Mouse (Mus musculus): ENCODE measurements around the gene Ackr4. TPM values are rescaled to one million over a fixed set of nuclear protein-coding genes. Genes with fewer than 3 reads are reported as not detected.
A peak's percentile ranks its signal among the peaks of the same experiment; 100 is the strongest.

Gene Ackr4
- polyA plus RNA-seq, 1 experiment from 2014 or later, result 0.80 TPM

DNA sequence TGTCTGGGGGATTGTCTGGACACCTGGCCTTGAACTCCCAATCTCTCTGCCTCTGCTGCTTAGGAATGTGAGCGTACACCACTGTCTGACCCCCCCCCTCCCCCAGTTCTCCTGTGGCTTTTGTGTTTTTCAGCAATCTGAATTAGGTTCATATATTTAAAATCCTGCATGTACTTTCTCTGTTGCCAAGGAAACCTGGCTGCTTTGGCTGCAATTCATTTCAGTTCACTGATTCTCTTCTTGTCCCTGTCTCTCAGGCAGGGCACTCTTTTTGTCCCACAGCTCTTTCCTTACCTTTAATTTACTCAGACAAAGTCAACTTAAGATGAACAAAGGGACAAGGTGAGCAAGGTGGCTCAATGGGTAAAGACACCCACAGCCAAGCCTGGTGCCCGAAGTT, 1.4 kb upstream of the Ackr4 start:
- no peak overlapping the region for H3K27ac ChIP-seq (replicated peaks; ENCODE audit: low read depth, low read length)
- 0 out of 2 replicates have a peak, but pooled peaks cover 8% of the 10 kb centered on the region for H3K4me1 ChIP-seq (ENCODE audit: control insufficient read depth, insufficient read depth, low read length)
- H3K4me2 ChIP-seq (ENCODE audit: low read length), result no peak overlapping the region; the same call in 1 of the 2 replicates
- no peaks in the 10 kb centered on the region for H3K27me3 ChIP-seq (ENCODE audit: control insufficient read depth, insufficient read depth, low read length)
- H3K36me3 ChIP-seq (ENCODE audit: control insufficient read depth, insufficient read depth, low read length), result no peaks in the 10 kb centered on the region
- peak; percentile 58 for DNase-seq
- no peaks in the 10 kb centered on the region for H3K9me3 ChIP-seq (ENCODE audit: control insufficient read depth, low read length)
- WGBS, result 39% methylated on average over 2 of the region's 2 CpGs
- no peak for ATAC-seq (ENCODE audit: low FRiP score, low TSS enrichment)
- H3K9ac ChIP-seq (replicated peaks; ENCODE audit: low read length), result no peak overlapping the region
- no peak overlapping the region for H3K4me3 ChIP-seq (replicated peaks; ENCODE audit: low read depth, low read length)

DNA sequence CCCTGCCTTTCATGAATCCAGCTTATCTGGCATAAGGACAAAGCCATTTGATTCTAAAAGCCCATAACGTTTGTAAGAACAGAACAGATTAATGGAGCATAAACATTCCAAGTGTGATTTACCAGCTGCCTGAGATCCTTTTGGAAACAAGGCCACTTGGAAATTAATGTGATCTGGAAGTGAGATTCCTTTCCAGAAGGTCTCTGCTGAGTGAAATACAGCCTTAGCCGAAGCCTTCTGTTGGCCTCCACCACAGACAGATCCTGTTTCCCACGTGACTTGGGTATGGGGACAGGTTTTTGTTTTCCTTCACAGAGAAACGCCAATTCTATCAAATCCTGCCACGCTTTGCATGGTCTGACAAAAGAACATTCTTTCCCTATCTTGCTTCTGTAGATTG, 3.1 kb downstream of the Ackr4 start:
- no peak for DNase-seq
- no peaks in the 10 kb centered on the region for H3K27me3 ChIP-seq (ENCODE audit: control insufficient read depth, insufficient read depth, low read length)
- WGBS, result 36% methylated on average over 5 of the region's 5 CpGs
- H3K4me1 ChIP-seq (ENCODE audit: control insufficient read depth, insufficient read depth, low read length), result 0 out of 2 replicates have a peak, but pooled peaks cover 8% of the 10 kb centered on the region
- no peak for ATAC-seq (ENCODE audit: low FRiP score, low TSS enrichment)
- H3K4me3 ChIP-seq (replicated peaks; ENCODE audit: low read depth, low read length), result no peak overlapping the region
- no peak overlapping the region for H3K4me2 ChIP-seq (ENCODE audit: low read length)
- no peak overlapping the region for H3K27ac ChIP-seq (replicated peaks; ENCODE audit: low read depth, low read length)
- no peaks in the 10 kb centered on the region for H3K36me3 ChIP-seq (ENCODE audit: control insufficient read depth, insufficient read depth, low read length)
- H3K9me3 ChIP-seq (ENCODE audit: control insufficient read depth, low read length), result no peaks in the 10 kb centered on the region
- no peak overlapping the region for H3K9ac ChIP-seq (replicated peaks; ENCODE audit: low read length)

DNA sequence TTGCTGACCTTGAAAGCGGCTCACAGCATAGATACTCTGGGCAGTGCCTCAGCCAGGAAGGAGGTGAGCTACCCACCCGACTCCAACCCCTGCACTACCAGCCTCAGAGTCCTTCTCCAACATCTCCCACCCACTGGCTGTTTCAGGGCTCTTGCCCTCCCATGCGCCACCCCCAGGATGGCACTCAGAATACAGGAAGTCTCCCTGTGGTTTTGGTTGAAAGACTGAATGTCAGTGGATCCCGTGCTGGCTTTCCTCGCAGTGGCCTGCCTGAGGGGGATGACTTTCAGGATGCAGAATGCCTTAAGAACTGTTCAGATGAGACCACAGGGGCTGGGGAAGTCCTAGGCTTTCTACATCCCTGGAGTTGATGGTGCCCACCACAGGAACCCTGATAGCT, 3.6 kb downstream of the Ackr4 start:
- H3K4me2 ChIP-seq (ENCODE audit: low read length), result no peak overlapping the region
- WGBS, result 75% methylated on average over 5 of the region's 5 CpGs
- no peaks in the 10 kb centered on the region for H3K9me3 ChIP-seq (ENCODE audit: control insufficient read depth, low read length)
- H3K27me3 ChIP-seq (ENCODE audit: control insufficient read depth, insufficient read depth, low read length), result no peaks in the 10 kb centered on the region
- ATAC-seq (ENCODE audit: low FRiP score, low TSS enrichment) (no peak), DNase-seq (no peak)
- no peak overlapping the region for H3K4me3 ChIP-seq (replicated peaks; ENCODE audit: low read depth, low read length)
- H3K9ac ChIP-seq (replicated peaks; ENCODE audit: low read length), result no peak overlapping the region
- H3K27ac ChIP-seq (replicated peaks; ENCODE audit: low read depth, low read length), result no peak overlapping the region
- H3K4me1 ChIP-seq (ENCODE audit: control insufficient read depth, insufficient read depth, low read length), result 0 out of 2 replicates have a peak, but pooled peaks cover 8% of the 10 kb centered on the region
- H3K36me3 ChIP-seq (ENCODE audit: control insufficient read depth, insufficient read depth, low read length), result no peaks in the 10 kb centered on the region

DNA sequence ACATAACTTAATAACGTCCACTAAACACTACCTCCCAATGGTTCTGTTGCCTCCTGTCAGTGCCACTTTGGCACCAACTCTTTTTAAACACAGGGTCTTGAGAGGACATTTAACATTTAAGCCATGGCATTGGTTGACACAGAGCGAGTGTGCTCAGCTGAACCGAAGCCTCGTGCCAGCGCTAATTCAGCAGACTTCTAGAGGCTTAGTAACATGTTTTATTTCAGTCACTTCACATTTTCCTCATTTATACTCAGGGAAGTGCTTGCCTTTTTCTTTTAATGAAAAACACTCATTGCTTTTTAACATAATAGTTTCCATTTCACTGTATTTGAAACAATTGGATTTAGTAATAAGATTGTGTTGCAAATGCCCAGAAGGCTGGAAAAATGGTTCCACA, 17.6 kb downstream of the Ackr4 start:
- Histone ChIP-seq H3K9me3 (ENCODE audit: control insufficient read depth, low read length) (no peaks in the 10 kb centered on the region), H3K9ac (replicated peaks; ENCODE audit: low read length) (no peak overlapping the region), H3K27me3 (ENCODE audit: control insufficient read depth, insufficient read depth, low read length) (no peaks in the 10 kb centered on the region), H3K36me3 (ENCODE audit: control insufficient read depth, insufficient read depth, low read length) (no peaks in the 10 kb centered on the region), H3K4me1 (ENCODE audit: control insufficient read depth, insufficient read depth, low read length) (no peaks in the 10 kb centered on the region), H3K4me2 (ENCODE audit: low read length) (no peak overlapping the region), H3K27ac (replicated peaks; ENCODE audit: low read depth, low read length) (no peak overlapping the region), H3K4me3 (replicated peaks; ENCODE audit: low read depth, low read length) (no peak overlapping the region)
- no peak for DNase-seq
- no peak for ATAC-seq (ENCODE audit: low FRiP score, low TSS enrichment)
- WGBS, result 91% methylated on average over 5 of the region's 5 CpGs

DNA sequence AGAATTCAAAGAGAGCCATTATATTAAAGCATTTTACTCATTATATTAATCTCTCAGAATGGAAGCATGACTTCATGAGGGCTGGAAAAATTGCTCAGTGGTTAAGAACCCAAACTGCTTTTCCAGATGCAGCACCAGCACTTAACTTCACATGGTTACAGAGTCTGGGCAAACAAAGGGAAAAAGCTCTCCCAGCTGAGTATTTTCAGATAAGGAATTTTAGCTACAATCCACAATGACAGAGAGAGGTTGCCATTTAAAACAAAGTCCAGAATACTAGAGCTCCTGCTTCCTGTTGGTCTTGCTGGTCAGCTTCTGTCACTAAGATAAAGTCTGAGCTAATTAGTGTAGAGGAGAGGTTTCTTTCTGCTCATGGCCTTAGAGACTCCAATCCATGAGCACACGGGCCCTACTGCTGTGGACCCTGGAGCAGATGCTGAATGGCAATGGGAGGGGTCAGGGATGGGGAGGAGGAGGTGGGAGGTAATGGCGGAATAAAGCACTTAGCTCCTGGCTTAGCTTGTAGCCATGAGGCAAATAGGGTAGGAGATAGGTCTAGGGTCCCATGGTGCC, 18.1 kb downstream of the Ackr4 start:
- H3K9ac ChIP-seq (replicated peaks; ENCODE audit: low read length), result no peak overlapping the region
- no peaks in the 10 kb centered on the region for H3K27me3 ChIP-seq (ENCODE audit: control insufficient read depth, insufficient read depth, low read length)
- H3K9me3 ChIP-seq (ENCODE audit: control insufficient read depth, low read length), result no peaks in the 10 kb centered on the region
- no peak overlapping the region for H3K4me2 ChIP-seq (ENCODE audit: low read length)
- no peaks in the 10 kb centered on the region for H3K36me3 ChIP-seq (ENCODE audit: control insufficient read depth, insufficient read depth, low read length)
- no peaks in the 10 kb centered on the region for H3K4me1 ChIP-seq (ENCODE audit: control insufficient read depth, insufficient read depth, low read length)
- DNase-seq (no peak), ATAC-seq (ENCODE audit: low FRiP score, low TSS enrichment) (no peak)
- H3K4me3 ChIP-seq (replicated peaks; ENCODE audit: low read depth, low read length), result no peak overlapping the region
- 74% methylated on average over 2 of the region's 2 CpGs for WGBS
- no peak overlapping the region for H3K27ac ChIP-seq (replicated peaks; ENCODE audit: low read depth, low read length)

DNA sequence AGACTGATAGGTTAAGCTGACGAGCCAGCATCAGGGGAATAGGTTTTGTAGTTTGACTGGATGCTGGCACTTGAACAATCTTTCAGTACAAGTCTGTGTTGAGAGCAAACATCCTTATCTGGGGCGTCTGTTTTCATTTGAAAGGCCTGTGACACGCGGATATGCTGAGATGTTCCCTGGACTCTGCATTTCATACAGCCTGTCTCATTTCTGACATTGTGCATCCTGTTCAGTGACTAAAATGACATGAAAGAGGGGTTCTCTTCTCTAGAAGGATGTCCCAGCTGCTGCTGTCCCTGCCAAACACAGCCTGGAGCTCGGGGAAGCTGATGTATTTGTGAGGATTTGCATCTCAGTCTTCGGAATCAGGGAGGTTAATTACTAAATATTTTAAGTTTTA, 19.3 kb downstream of the Ackr4 start:
- Histone ChIP-seq H3K4me1 (ENCODE audit: control insufficient read depth, insufficient read depth, low read length) (no peaks in the 10 kb centered on the region), H3K27ac (replicated peaks; ENCODE audit: low read depth, low read length) (no peak overlapping the region), H3K27me3 (ENCODE audit: control insufficient read depth, insufficient read depth, low read length) (no peaks in the 10 kb centered on the region), H3K36me3 (ENCODE audit: control insufficient read depth, insufficient read depth, low read length) (no peaks in the 10 kb centered on the region), H3K4me2 (ENCODE audit: low read length) (no peak overlapping the region), H3K9ac (replicated peaks; ENCODE audit: low read length) (no peak overlapping the region), H3K9me3 (ENCODE audit: control insufficient read depth, low read length) (no peaks in the 10 kb centered on the region), H3K4me3 (replicated peaks; ENCODE audit: low read depth, low read length) (no peak overlapping the region)
- 79% methylated on average over 6 of the region's 6 CpGs for WGBS
- DNase-seq, result no peak
- no peak for ATAC-seq (ENCODE audit: low FRiP score, low TSS enrichment)

DNA sequence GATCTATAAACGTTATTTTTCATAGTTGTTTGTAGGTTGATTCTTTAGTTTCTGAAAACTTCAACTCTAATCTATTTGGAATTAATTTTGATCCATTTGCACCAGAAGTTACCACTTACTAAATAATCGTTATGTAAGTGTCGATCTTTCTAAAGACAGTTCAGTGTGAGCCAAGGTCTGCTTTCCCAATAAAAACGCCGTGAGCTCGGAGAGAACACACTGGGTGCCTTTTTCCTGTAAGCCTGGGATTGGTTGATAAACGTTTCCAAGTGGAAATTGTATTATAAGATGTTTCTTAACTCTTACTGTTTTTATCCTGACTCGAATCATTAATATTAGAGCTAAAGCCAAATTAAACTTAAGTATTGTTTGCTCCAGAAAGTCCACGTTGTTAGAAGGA, 19.8 kb downstream of the Ackr4 start:
- DNase-seq (no peak), ATAC-seq (ENCODE audit: low FRiP score, low TSS enrichment) (no peak)
- WGBS, result 87% methylated on average over 9 of the region's 9 CpGs
- no peaks in the 10 kb centered on the region for H3K9me3 ChIP-seq (ENCODE audit: control insufficient read depth, low read length)
- H3K27me3 ChIP-seq (ENCODE audit: control insufficient read depth, insufficient read depth, low read length), result no peaks in the 10 kb centered on the region
- no peaks in the 10 kb centered on the region for H3K36me3 ChIP-seq (ENCODE audit: control insufficient read depth, insufficient read depth, low read length)
- no peak overlapping the region for H3K4me3 ChIP-seq (replicated peaks; ENCODE audit: low read depth, low read length)
- no peak overlapping the region for H3K27ac ChIP-seq (replicated peaks; ENCODE audit: low read depth, low read length)
- no peak overlapping the region for H3K4me2 ChIP-seq (ENCODE audit: low read length)
- H3K4me1 ChIP-seq (ENCODE audit: control insufficient read depth, insufficient read depth, low read length), result no peaks in the 10 kb centered on the region
- no peak overlapping the region for H3K9ac ChIP-seq (replicated peaks; ENCODE audit: low read length)

DNA sequence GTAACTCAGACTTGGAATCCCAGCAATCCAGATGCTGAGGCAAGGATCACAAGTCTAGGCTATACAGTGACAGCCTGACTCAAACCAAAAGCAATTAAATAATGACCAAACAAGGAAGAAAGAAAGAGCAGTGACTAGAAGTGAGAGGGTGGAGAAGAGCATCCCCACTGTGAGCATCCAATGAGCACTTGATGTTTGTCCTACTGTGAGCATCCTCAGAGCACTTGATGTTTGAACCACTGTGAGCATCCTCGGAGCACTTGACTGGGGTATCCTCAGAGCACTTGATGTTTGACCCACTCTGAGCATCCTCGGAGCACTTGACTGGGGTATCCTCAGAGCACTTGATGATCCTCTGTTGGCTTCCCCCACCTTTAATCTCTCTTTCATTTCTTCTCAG, 21.7 kb downstream of the Ackr4 start:
- no peaks in the 10 kb centered on the region for H3K27me3 ChIP-seq (ENCODE audit: control insufficient read depth, insufficient read depth, low read length)
- WGBS, result 84% methylated on average over 2 of the region's 2 CpGs
- H3K4me3 ChIP-seq (replicated peaks; ENCODE audit: low read depth, low read length), result no peak overlapping the region
- no peaks in the 10 kb centered on the region for H3K4me1 ChIP-seq (ENCODE audit: control insufficient read depth, insufficient read depth, low read length)
- ATAC-seq (ENCODE audit: low FRiP score, low TSS enrichment) (no peak), DNase-seq (no peak)
- no peaks in the 10 kb centered on the region for H3K36me3 ChIP-seq (ENCODE audit: control insufficient read depth, insufficient read depth, low read length)
- no peak overlapping the region for H3K4me2 ChIP-seq (ENCODE audit: low read length)
- H3K9ac ChIP-seq (replicated peaks; ENCODE audit: low read length), result no peak overlapping the region
- H3K27ac ChIP-seq (replicated peaks; ENCODE audit: low read depth, low read length), result no peak overlapping the region
- H3K9me3 ChIP-seq (ENCODE audit: control insufficient read depth, low read length), result no peaks in the 10 kb centered on the region

DNA sequence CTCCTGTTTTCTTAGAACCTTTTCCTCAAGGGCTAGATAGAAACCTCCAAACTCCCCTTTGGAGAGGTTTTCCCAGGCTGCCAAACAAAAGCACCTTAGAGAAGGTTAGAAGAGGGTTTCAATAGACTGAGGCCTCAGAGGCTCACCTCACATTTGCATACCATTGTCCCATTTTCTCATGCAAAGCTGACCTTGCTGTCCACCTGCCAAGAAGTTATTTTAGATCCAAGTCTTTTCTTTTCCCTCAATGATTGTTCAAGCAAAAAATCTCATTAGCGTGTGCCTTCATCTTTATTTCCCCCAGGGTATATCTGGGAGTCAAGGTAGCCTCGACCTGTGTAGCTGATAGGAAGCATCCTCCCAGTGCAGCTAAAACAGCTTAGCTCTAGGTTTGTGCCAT, 23.8 kb downstream of the Ackr4 start:
- Histone ChIP-seq H3K27ac (replicated peaks; ENCODE audit: low read depth, low read length) (no peak overlapping the region), H3K4me1 (ENCODE audit: control insufficient read depth, insufficient read depth, low read length) (no peaks in the 10 kb centered on the region), H3K4me2 (ENCODE audit: low read length) (no peak overlapping the region), H3K9me3 (ENCODE audit: control insufficient read depth, low read length) (no peaks in the 10 kb centered on the region), H3K9ac (replicated peaks; ENCODE audit: low read length) (no peak overlapping the region), H3K27me3 (ENCODE audit: control insufficient read depth, insufficient read depth, low read length) (no peaks in the 10 kb centered on the region), H3K36me3 (ENCODE audit: control insufficient read depth, insufficient read depth, low read length) (no peaks in the 10 kb centered on the region), H3K4me3 (replicated peaks; ENCODE audit: low read depth, low read length) (no peak overlapping the region)
- 38% methylated on average over 2 of the region's 2 CpGs for WGBS
- ATAC-seq (ENCODE audit: low FRiP score, low TSS enrichment) (no peak), DNase-seq (no peak)
